Mouse (Mus musculus) heart, postnatal 36 days (tissue): ENCODE data around the gene Mon2. TPM values are rescaled to one million over a fixed set of nuclear protein-coding genes. Genes with fewer than 3 reads are reported as not detected.

Source experiments
- DNase-seq, 2 experiments: peaks; one replicate each; pipeline ENCODE4 v3.0.0; 2021 to 2022
- intact Hi-C: fragments of 180-260 bp; cut with DNase I; formaldehyde crosslinking; loops from one replicate; pipeline ENCODE4 v1.15.1; 2025
- total RNA-seq, 2 experiments: library from RNA; stranded (reverse); gene quantifications; 2 replicates each; pipeline ENCODE4 v1.2.3; 2021

Mon2 gene
- total RNA-seq, 2 experiments from 2014 or later: 43.0 to 43.9 TPM

DNA sequence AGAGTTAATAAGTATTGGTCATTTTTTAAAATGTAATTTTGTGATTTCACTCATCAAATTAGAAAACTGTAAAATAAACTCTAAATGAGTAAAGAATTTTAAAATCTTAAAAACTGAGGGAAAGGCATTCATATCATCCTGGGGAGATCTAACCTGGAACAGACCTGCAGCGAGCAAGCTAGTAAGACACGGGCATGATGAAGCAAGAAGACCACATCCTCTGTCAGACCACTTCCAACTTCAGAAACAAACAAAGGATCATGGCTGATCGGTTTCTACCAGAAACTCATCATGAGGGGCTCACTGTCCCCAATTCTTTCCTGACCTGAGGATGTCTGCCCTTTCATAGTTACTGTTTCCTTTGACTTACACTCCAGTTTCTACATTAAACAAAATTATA lies 74.9 kb downstream of the Mon2 start:
- intact Hi-C loops: no loop called here
- no peak for DNase-seq

DNA sequence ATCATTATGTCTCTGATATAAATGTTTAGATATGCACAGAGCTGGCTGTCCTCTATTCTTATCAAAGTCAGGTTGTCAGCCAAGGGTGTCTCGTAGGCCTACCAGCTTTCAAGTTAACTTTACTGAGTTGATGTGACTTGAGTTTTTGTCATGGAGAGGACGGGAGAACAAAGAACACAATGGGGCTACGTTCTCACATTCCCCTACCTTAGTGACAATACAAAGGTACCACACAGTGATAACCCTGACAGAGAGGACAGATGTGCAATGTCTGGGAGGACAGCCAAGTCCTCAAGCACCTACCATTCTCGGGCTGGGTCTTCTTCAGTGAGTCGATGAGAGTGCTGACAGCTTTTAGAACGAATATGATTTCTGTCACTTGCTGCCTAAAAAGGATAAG lies 76.9 kb downstream of the Mon2 start:
- DNase-seq: no peak
- intact Hi-C loops: no loop called here

DNA sequence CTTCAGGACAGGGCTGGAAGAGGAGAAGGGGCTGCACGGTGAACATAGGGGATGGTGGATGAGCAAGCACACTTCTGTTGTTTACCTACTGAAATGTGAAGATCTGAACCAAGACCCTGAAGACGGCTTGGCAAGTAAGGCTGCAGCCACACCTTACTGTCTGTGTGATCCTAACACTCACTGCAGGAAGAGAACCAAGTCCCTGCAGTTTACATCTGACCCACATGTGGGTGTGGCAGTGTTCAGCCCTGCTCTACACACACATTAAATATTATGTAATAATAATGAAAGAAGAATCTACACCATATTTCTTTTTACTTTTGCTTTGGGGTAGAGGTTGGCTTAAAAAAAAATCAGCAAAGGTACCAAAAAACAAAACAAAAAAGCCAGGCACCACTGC lies 78.5 kb downstream of the Mon2 start:
- no peak for DNase-seq
- intact Hi-C loops: no loop called here

DNA sequence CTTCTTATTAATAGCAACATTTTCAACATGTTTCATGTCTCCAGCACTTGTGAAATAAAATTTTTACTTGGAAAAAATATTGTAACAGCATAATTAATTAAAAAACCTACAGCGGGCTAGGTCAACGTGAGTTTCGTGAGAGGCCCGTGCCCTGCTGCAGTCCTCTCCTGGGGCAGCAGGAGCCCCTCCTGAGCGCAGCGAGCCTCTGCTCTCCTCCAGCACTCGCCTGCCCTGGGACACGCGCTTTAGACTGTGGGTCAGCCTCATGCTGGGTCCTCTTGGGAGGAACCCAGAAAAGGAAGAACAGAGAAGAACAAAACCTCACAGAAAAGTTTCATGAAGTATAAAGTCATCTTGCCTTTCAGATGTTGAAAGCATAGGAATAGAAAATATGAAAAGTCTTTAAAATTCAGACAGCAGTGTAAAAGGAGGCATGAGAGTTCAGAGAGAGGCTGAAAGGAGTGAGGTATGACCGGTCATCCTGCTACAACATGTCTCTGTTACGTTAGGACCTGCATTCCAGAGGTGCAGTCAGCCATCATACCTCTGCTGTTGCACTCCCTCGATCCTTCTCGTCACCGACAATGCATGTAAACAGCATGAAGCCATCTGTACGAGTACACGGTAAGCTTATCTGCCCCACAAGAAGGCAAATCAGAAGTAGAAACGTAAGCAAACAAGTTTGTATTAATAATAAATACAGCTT lies 81.8 kb downstream of the Mon2 start:
- DNase-seq: no peak
- intact Hi-C loops: no loop called here

DNA sequence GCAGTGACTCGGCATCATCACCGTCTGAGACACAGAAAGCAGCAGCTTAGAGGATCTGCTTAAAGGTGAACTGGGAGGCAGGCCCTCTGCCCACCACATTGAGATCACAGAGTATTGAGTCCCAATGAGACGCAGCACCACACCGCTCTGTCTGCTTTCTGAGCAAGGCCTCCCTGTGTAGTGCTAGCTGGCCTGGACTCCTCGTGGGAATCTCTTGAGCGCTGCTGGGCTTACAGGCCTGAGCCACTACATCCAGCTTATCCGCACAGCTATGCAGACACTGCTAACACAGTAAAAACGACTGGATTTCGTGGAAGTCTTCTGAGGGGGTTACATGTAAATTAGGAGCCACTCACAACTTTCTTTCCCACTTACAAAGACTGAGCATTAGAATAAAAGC lies 84.7 kb downstream of the Mon2 start:
- intact Hi-C loops: no loop called here
- no peak for DNase-seq

DNA sequence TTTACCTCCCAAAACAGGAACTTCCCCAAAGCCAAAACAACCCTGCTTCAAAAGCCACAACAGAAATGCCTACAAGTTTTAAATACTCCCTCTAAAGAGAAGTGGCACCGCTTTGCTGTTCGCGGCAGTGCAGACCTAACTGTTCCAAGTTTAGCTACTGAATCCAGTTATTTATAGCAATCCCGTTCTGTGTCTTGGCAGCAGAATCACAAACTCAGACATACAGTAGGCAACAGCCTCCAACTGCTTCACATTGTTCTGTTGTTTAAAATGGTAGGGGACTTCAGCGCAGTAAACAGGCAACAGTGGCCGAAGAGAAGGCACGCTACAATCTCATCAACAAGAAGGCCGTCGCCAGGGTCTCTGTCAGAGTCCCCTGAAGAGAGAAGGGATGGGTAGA lies 85.3 kb downstream of the Mon2 start:
- DNase-seq: peak in 1 of 2 experiments; percentile 18
- intact Hi-C loops: no loop called here

DNA sequence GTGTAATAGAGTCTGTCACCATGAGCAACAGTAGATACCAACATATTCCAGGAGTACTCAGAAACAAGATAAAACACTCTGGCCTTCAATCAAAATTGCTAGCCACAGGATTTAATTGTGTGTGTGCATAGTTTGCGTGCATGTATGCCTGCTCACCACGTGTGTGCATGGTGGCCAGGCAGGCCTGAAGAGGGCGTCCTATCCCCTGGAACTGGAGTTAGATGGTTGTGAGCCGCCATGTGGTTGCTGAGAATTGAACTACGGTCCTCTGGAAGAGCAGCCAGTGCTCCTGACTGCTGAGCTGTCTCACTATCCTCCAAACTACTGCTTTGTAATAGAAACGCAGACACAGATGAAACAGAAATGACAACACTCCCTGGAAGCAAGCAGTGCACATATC lies 85.7 kb downstream of the Mon2 start:
- no peak for DNase-seq
- intact Hi-C loops: no loop called here

DNA sequence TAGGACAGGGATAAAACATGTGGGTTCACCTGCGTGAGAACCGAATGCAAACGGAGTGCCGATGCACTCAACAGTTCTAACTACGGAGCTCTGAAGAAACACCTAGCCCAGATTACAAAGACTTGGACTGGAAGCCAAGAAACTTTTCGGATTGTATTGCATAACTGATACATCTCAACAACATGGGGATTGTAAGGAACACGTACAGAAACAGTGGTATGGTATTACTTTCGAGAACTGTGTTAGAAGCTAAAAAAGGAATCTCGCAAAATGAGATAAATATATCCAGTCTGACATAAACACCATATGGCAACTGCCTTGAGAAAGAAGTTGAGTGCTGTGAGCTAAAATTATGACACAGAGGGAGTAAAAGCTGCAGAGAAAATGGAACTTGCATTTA lies 86.4 kb downstream of the Mon2 start:
- DNase-seq: no peak
- intact Hi-C loops: no loop called here

DNA sequence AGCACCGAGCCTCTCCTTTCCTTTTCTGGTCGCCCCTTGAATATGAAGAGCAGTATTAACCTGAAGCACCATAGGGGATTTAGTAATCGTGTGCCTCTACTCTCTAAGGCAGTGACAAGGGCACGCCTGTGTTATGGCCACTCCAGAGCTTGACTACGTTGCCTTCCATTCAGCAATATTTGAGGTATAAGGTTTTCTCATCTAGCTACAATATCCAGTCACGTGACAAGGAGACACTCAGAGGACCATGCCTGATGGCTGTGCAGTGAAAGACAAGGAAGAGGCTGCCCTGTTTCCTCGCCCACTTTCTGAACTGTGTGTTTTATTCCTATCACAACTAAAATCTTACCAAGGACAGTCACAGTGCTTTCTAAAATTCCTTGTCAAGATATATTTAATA lies 87.9 kb downstream of the Mon2 start:
- no peak for DNase-seq
- intact Hi-C loops: no loop called here

DNA sequence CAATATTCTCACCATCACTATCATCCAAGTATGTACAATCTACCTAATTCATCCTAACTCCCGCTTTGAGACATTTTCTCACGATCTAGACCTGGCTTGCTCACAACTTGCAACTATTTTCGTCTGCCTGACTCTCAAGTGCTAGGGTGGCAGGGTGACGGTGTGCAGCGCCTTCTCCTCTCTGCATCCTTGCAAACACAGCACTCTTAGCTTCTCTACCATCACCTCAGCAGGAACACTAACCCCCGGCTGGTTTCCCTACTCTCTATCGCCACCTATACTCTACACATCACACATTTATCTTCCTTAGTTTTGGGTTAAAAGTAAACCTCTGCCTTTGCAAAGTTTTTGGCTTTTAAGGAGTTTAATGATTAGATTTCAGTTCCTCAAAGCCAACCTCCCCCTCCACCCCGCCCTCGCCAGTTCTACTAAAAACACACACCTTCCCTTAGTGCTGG lies 88.6 kb downstream of the Mon2 start:
- intact Hi-C loops: loop anchor here (1.0 kb wide), 1 partner anchor 180 kb away; no protein-coding TSS in a partner anchor
- DNase-seq: peak; percentile 33 to 47

DNA sequence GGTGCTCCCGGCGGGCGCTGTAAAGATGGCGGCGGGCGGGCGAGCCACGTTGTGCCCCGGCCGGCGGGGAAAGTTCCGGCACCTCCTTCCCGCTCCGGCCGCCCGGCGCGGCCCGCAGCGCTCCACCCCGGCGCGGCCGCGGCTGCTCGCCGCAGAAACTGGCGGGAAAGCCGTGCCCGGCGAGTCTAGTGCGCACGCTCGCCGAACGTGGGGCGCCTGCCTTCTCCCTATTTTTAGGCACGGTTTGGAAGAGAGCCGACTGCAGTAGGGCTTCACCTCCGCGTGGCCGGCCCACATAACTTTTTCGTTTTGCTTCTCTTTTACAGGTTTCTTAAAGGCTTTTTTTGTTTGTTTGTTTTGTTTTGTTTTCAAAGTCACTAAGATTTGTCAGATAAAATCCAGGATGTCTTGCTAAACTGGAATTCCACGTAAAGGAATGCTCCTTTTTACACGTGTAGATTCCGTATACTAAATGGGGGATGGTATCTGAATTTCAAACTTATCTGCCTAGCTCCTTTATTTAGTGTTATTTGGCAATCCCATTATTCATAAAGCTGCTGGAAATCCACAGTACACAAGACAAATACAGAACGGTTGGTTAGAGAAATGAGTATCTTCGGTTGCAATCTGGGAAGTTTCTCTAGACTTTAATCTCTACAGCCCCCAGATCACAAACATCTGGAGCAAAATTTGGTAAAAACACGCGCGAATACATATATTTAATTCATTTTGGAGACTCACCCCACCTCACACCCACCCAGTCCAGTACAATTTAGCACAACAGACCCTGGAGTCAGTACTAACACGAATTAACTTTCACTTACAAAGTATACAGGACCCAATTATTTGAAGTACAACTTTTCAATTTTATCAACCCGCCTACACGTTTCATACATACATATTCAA lies 89.7 kb downstream of the Mon2 start:
- peak in 1 of 2 experiments; percentile 83 for DNase-seq
- intact Hi-C loops: loop anchor here (1.0 kb wide), 1 partner anchor 179 kb away; no protein-coding TSS in a partner anchor

DNA sequence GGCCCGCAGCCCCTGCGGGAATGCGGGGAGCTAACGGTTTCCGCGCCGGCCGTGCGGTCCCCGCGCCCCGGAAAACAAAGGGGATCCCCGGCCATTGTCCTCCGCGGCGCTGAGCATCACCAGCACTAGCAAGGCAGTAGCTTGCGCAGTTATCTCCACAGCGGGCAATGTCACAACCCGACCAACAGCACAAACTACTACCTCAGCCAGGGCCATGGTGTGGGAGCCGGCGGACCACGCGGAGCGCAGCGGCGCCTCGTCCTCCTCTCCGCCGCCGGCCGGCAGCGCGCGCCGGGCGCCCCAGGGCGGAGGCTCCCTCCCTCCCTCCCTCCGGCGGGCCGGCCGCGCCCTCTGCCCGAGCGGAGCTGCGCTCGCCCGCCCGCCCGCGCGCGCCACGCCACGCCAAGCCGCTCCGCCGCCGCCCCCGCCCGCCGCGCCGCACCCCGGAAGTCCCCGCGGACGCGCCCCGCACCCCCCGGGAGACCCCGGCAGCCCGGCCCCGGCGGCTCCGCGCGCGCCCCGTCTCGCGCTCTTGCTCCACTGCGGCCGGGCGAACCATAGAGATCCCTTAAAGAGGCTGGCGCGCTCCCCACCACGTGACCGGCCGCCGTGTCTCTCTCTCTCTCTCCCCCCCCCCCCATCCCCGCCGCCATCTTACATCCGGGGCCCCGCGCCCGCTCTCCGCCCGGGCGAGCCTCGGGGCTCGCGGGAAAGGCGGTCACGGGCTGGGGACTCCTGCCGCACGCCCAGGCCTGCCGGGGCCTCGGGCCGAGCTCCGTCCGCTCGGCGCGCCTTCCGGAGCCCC lies 90.6 kb downstream of the Mon2 start:
- intact Hi-C loops: loop anchor here (2.0 kb wide), 3 partner anchors 19 to 91 kb away; no protein-coding TSS in a partner anchor
- DNase-seq: peak; percentile 83 to 89

DNA sequence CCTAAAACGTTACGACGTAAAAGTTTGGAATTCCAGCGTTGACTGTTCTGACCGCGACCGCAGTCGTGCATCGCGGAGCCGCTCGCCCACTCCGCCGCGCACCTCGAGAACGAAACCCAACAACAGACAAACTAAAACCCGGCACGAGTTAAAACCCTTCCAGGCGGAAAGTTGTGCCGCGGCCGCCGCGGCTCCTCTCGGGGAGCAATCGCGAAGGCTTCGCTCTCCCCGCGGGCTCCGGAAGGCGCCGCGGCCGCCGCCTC lies 91.1 kb downstream of the Mon2 start:
- intact Hi-C loops: loop anchor here (2.0 kb wide), 3 partner anchors 18 to 90 kb away; no protein-coding TSS in a partner anchor
- peak in 1 of 2 experiments; percentile 57 for DNase-seq

DNA sequence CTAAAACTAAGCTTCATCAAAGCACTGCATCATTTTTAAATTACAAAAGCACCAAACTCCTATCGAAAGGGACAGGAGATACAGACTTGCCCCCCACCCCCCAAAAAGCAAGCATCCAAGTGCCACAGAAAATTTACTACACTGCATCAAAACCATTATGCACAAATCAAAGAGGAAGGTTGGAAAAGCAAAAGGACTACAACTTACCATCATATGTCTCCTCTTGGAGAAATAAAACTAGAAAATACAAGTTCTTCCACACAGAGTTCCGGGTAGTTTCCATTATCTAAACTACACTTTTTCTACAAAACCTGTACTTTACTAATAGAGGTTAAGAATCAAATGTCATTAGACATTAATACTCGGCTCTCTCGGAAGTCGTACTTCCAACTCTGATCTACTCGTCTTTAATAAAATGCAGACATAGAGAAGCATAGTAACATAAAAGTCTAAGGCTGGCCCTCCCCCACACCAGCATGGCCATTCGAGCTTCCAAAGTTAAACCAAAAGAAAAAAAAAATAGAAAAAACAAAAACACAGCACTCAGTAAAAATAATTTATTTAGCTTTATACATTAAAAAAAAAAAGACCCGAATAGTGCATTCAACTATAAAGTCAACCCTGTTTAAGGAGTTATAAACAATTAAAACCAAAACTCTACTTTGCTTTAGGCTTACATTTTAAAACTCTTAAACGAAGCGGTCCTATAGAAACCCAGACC lies 91.6 kb downstream of the Mon2 start:
- DNase-seq: no peak

DNA sequence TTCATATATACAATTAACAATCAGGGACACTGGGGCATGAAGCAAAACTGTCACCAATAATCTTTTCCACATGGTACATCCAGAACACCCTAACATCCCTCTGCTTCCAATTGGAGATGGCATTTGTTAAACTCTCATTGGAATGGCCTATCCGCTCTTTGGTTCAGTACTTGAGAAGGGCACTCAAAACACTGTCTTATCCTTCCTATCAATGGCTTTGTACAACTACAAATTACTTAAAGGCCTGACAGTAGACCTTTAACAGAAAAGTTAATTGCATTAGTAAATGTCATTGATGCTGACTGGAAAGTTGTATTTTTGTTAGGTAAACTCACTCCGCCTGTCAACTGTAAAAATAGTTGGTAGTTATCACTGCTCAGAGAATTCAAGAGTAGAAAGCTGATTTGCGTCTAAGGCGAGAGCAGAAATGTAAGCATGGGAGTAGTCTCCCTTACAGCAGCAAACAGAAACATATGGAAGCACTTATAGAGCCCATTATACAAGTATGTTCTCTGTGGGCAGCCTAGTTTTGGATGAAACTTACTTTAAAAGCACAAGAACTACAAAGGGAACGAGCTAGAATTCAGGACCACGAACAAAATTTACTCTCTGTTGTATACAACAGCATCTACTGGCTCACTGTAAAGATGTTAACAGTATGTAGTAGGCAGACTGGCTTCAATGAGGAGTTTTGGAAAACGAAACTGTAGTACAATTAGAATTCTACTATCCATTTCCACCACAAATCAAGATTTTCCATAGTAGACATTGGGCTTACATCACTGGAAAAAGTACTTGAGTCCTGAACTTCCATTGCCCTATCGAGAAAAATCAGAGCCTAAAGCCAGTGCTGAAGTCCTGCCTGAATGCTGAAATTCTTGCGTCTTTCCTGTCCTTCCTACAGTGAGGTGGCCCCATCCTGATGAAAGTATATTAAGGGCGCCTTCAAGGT lies 92.5 kb downstream of the Mon2 start:
- no peak for DNase-seq
- intact Hi-C loops: loop anchor here (2.0 kb wide), 3 partner anchors 17 to 89 kb away; no protein-coding TSS in a partner anchor

More for the DNA sequence above, 91.6 kb downstream of the Mon2 start:
- intact Hi-C loops: loop anchor here (2.0 kb wide), 3 partner anchors 18 to 90 kb away; no protein-coding TSS in a partner anchor

DNA sequence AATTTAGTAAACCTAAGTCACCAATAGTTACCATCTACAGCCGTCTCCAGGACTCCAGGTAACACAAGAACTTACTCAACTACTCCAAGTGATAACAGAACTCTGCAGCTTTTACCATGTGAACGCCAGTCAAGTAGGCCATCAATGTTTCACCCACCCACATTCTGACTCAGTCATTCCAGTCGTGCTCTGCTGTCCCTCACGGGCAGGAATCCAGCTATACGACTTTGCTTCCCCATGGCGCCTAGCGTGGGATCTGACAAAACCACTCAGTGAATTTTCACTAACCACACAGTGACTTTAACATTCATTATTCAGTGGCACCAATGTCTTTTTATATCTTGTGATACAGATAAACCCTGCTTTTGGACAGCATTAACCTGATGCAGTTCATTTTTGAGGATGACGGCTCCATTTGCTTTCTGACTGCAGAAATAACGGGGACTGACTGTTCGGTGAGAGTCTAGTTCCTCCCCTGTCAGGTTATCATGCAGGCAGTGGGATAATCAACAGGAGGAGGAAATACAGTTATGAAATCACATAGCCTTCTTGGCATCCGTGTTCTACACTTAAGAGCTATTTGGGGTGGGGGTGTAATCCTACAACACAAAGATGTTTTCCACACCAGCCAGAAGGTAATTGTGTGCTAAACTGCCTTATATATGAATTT lies 93.3 kb downstream of the Mon2 start:
- intact Hi-C loops: no loop called here
- DNase-seq: no peak

DNA sequence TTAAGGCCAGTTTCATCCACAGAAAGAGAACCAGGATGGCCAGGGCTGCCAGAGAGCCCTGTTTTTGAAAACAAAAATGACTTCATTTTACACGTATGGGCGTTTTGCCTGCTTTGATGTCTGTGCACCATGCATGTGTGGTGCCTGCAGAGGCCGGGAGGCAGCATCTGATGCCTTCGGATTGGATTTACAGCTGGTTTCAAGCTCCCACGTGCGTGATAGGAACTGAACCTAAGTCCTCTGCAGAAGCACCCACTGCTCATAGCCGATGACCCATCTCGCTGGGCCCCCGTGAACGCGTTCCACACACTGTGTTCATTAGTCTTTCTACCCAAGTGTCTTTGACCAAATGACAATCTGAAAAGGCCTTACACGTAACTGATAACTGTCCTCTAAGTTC lies 96.2 kb downstream of the Mon2 start:
- intact Hi-C loops: no loop called here
- no peak for DNase-seq

DNA sequence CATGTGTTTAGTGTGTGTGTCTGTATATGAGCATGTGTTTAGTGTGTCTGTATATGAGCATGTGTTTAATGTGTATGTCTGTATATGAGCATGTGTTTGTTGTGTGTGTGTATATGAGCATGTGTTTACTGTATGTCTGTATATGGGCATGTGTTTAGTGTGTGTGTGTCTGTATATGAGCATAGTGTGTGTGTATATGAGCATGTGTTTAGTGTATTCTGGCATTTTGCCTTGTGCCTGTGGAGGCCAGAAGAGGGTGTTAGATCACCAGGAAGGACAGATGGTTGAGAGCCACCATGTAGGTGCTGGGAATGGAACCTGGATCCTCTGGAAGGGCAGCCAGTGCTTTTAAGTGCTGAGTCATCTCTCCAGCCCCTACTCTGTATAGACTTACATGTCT lies 96.9 kb downstream of the Mon2 start:
- DNase-seq: no peak
- intact Hi-C loops: no loop called here

DNA sequence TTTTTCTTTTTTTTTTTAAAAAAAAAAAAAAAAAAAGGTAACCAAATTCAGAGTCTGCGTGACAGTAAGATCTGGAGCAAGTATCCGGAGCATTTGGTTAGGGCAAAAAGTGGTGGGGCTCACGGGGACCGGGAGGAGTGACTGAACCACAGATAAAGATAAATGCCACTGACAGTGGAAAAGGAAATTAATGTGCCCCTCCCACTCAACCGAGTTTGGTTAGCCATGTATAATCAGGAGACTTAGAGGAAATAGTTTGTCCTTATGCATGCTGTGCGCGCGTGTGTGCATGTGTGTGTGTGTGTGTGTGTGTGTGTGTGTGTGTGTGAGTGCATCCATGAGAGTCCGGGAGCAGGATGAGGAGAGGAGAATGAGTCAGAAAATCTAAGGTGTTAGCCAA lies 100.3 kb downstream of the Mon2 start:
- DNase-seq: no peak
- intact Hi-C loops: no loop called here
